Comparison of ENCODE assay signal across 24 mouse cellular contexts in the genomic region with DNA sequence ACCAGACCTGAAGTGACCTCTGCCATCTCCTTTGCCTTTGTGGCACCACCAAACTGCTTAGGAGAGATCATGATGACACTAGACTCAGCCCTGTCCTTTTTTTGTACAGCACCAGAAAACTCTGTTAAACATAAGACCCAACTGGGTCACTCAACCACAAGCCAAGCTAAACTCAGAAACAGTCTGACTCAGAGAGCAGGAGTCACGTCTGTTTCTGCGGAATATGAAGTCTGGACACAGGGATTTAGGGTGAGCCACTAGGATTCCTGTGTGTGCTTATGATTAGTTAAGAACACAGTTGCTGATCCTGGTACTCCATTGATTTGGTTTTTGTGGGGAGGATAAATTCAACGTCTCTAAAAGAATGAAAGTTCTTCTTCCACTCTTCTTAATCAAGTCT.
"Had no signal": no experiment of that assay in that cellular context is flagged by ENCODE, and none has a peak within 500 bp of the region (broad histone marks: within the 10 kb centered on the region; RNA-seq: fewer than 3 reads in every experiment).

No protein-coding gene starts in this region.

- H3K4me1 ChIP-seq: hindbrain, embryonic 13.5 days; liver, embryonic 12.5 days had no signal

- ATAC-seq: hindbrain, postnatal 0 days; intestine, embryonic 16.5 days; liver, embryonic 12.5 days had no signal

- H3K36me3 ChIP-seq: heart, embryonic 13.5 days; heart, embryonic 15.5 days; hindbrain, embryonic 13.5 days; hindbrain, embryonic 15.5 days; limb, embryonic 12.5 days; liver, embryonic 12.5 days had no signal

- H3K4me2 ChIP-seq: heart, embryonic 11.5 days; heart, embryonic 13.5 days; heart, embryonic 15.5 days; hindbrain, embryonic 13.5 days; hindbrain, embryonic 15.5 days; limb, embryonic 12.5 days; liver, embryonic 12.5 days had no signal

- H3K27me3 ChIP-seq: heart, embryonic 13.5 days; heart, embryonic 15.5 days; hindbrain, embryonic 13.5 days; hindbrain, embryonic 15.5 days; limb, embryonic 12.5 days; liver, embryonic 12.5 days had no signal

- DNase-seq: gastrocnemius, postnatal 10 days; gastrocnemius, postnatal 25 days; heart, adult 2 months; heart, postnatal 14 days; heart, postnatal 36 days; kidney, adult 11 months; kidney, adult 2 months; kidney, postnatal 10 days; kidney, postnatal 25 days; kidney, postnatal 4 days; liver had no signal

- H3K9me3 ChIP-seq: heart, embryonic 13.5 days; heart, embryonic 15.5 days; hindbrain, embryonic 13.5 days; hindbrain, embryonic 15.5 days; limb, embryonic 10.5 days; limb, embryonic 12.5 days; liver, embryonic 12.5 days had no signal

- H3K9ac ChIP-seq: heart, embryonic 13.5 days; heart, embryonic 15.5 days; hindbrain, embryonic 13.5 days; hindbrain, embryonic 15.5 days; limb, embryonic 12.5 days; liver, embryonic 12.5 days; liver, embryonic 14.5 days had no signal

- H3K27ac ChIP-seq: heart, adult 2 months; heart, embryonic 13.5 days; heart, embryonic 15.5 days; hindbrain, embryonic 13.5 days; hindbrain, embryonic 15.5 days; hindbrain, postnatal 0 days; layer of hippocampus, adult 2 months; left cerebral cortex, adult 2 months; limb, embryonic 10.5 days; limb, embryonic 12.5 days; liver, embryonic 12.5 days; liver, embryonic 14.5 days had no signal

- H3K4me3 ChIP-seq: heart, adult 2 months; heart, embryonic 13.5 days; heart, embryonic 15.5 days; hindbrain, embryonic 13.5 days; hindbrain, embryonic 15.5 days; layer of hippocampus, adult 2 months; left cerebral cortex, adult 2 months; limb, embryonic 10.5 days; limb, embryonic 12.5 days; liver, embryonic 12.5 days had no signal
